Mouse (Mus musculus) erythroid progenitor cell, adult 5-6 weeks (primary cell): ENCODE data around the gene Pdzk1. TPM values are rescaled to one million over a fixed set of nuclear protein-coding genes. Genes with fewer than 3 reads are reported as not detected.

Source experiments
- ATAC-seq: replicated peaks from 2 replicates; pipeline ENCODE4 v1.8.0; 2016; ENCODE audit warnings: moderate number of reproducible peaks, mild to moderate bottlenecking, moderate TSS enrichment, inconsistent platforms; ENCODE audit not compliant: poor library complexity, low FRiP score, severe bottlenecking
- total RNA-seq, 2 experiments: library from RNA; stranded (forward) in 1 of 2; stranded (reverse) in 1 of 2; fragments of 150-400 nt in 1 of 2; fragments of 186-747, 209-891 nt in 1 of 2; gene quantifications; 2 replicates each; pipeline versions ENCODE4 v1.2.3 to v1.2.4; 2015 to 2017; ENCODE audit warnings: low replicate concordance in 2 of 2

Pdzk1 gene
- 1.8 and 4.6 TPM in 2 replicates for total RNA-seq (2015; ENCODE audit: low replicate concordance)
- 2.4 and 6.9 TPM in 2 replicates for total RNA-seq (2017; ENCODE audit: low replicate concordance)

DNA sequence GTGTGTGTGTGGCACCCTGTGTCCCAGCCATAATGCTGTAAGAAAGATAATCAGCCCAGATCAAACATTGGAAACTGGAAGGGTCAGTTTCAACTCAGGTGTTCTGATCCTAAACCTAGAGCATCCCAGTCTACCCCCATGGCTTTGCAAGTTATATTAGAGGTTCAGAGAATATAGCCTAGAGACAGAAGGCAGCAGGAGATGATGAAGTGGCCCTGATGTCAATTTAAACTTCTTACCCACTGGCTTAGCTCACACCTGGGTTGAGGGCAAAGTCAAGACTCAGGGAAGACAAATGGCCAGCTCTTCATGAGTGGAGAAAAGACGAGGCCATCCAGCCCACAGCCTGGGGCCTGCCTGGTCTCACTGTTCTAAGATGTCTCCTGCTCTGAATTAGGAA lies at the start of gene Pdzk1, which contains the start of gene Cd160:
Gene Pdzk1 (plus strand): TSS at position 301 of the 400 bp plus-strand sequence.
Gene Cd160 (minus strand): TSS at position 368 of the 400 bp plus-strand sequence.
- ATAC-seq, result no peak

DNA sequence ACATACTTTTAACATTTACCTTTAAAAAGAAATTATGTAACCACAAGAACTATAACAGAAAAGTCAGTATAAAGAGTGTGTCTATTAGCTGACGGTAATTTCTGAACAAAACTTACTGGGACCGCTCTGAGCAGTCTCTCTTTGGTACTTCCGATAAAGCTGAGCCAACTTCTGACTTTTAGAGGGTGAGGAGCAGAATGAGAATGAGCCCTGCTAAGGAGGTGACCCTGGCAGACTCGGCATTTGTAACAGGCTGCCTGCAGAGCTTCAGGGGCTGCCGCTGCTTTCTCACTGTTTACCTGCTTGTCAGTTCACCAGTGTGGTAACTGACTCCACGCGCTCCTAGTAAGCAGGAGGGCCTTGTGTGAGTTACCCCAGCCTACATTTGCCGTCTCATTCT lies 46.8 kb upstream of the Pdzk1 start:
- no peak for ATAC-seq

DNA sequence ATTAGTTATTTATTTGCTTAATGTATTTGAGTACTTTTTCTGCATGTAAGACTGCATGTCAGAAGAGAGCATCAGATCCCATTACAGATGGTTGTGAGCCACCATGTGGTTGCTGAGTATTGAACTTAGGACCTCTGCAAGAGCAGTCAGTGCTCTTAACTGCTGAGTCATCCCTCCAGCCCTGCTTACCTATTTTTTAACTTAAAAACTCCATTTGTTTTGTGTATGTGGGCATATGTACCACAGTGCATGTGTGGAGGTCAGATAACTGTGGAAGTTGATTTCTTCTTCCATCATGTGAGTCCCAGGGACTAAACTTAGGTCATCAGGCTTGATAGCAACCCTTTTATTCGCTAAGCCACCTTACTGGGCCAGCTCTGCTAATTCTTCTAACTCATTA lies 41.3 kb upstream of the Pdzk1 start:
- no peak for ATAC-seq

DNA sequence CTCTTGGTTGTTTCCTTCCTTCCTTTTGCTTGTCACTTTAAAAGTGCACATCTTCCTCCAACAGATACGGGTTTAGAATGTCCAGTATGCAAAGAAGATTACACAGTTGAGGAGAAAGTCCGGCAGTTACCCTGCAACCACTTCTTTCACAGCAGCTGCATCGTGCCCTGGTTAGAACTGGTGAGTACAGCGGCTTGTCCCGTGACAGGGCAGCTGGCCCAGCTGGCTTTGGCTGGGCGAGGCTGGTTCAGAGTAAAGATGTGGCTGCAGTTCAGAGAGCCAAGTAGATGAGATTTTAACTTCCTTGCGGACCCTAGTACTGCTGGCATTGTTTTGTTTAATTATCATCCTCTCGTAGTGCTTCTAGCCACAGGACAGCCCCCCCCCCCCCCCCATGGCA lies 40.6 kb upstream of the Pdzk1 start:
- ATAC-seq, result no peak

DNA sequence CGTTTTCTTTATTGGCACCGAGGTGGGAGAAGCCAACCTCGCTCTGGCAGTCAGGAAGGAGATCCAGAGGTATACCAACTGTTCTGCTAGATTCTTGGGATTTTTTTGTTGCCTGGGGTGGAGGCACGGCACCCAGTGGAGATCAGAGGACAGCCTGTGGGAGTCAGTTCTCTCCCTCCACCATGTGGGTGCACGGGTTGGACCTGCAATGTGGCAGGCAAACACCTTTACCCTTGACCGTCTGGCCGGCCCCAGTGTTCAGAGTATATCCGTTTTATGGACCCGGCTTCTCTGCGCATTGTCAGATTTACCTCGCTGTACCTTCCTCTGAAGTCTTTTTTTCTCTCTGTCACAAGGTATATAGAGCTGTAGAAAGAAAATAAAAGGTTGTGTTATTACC lies 28.8 kb upstream of the Pdzk1 start:
- no peak for ATAC-seq

DNA sequence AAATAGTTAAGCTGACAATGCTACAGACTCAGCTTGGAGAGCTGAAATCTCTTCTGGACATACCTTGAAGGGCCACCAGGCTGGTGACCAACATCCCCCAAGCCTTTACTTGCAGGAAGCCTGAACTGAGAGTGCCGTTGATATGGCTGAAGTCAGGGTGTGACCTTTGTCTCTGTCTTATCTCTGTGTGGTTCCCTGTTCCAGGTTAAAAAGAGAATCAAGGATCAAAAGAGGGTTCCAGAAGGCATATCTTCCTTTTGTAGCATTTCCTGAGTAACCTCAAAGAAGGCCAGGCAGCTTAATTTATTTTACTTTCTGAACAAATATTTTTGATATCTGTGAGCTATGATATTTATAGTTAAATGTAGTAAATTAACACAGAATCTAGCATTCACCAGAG lies 26.9 kb upstream of the Pdzk1 start:
- ATAC-seq, result no peak

DNA sequence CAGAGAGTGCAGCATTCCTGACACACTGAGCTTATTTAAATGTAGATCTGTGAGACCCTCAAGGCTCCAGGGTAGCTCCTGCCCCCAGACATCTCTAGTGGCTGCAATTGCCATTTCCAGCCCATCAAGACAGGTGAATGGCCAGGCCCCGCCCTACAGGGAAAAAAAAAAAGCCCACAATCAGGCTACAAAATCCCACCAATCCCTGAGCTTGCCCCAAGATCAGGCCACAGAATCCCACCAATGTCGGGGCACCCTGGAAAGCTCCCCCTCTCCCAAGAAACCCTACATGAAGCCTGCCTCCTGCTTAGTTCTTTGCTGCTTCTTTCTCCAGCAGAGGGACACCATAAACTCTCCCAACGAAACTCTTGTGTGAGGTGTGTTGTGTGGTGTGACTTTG lies 20.9 kb upstream of the Pdzk1 start:
- ATAC-seq, result no peak

DNA sequence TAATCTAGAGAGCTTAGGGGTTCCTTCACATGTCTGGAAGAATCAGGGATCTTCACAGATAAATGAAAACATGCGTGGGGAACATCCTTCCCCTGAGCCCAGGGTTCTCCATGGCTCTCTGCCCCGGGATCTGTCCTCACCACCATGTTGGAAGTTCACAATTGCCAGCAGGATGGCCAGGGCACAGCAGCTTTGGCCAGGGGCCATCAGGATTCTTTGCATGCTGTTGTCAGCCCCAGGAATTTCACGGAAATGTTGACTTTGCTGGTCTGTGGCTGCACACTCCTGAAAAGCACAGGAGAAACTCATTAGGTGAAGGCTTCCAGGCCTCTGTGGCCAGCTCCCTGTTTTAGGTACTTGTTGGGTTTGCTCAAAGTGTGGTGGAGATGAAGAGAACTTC lies 20.4 kb upstream of the Pdzk1 start:
- no peak for ATAC-seq

DNA sequence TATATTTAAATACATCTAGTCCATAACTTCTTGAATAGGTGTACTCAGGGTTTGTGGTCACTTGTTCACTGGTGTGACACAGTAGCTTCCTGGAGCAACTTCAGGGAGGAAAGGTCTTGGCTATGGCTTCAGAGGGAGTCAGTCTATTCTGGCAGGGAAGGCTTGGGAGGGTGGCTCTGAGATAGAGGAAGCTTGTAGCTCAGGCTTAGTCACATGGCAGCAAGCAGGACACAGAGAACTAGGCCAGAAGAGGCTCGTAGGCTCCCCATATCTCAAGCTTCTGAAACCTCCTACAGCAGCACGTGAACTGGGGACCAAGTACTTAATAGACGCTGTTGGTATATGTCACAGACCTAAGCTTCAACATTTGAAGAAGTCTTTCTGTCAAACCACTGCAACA lies 17.9 kb upstream of the Pdzk1 start:
- ATAC-seq, result no peak

DNA sequence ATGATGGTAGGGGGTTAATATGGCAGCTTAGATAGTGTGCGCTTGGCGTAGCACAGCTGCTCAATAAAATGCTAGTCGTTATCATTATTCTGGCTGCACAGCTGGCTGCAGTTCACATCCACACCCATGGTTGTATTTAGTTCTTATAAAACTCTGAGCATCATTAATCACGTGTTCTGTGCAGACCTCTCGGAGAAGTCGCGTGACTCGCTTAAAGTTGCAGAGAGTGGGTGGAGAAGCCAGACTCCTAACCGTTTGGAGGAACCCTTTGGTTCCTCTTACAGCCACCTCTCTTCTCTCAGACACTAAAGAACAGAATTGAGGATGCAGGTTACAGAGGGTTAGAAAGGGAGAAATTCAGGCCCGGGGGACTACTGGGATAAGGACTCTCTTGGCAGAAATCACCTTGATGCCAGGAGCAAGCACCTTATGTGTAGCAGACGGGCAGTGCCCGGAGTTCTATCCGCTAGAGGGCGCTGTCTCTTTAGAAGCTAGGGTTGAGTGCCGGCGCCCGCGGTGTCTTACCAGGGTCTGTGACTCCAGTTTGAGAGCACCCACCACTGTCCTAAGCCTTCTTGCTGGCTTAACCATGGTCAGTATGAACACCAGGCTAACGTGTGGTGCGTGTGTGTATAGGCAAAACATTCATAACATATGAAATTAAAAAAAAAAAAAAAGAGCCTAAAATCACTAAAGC lies 16.5 kb upstream of the Pdzk1 start:
- ATAC-seq, result peak; percentile 52; the same call in 1 of the 2 replicates

DNA sequence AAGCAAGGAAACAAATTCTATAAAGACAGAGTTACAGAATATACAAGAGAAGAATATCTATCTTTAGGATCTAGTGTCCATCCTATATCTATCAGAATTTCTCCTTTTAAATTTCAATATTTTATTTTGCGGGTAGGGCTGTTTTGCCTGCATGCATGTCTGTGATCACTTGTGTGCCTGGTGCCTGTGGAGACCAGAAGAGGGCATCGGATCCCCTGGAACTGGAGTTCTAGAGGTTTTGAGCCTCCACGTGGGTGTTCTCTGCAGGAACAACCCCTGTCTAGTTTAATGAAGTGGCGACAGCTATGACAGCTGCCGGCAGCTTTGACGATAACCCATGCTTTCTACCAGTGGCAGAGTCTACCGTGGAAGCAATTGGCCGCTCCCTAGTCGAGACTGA lies 16.0 kb upstream of the Pdzk1 start:
- ATAC-seq, result no peak

DNA sequence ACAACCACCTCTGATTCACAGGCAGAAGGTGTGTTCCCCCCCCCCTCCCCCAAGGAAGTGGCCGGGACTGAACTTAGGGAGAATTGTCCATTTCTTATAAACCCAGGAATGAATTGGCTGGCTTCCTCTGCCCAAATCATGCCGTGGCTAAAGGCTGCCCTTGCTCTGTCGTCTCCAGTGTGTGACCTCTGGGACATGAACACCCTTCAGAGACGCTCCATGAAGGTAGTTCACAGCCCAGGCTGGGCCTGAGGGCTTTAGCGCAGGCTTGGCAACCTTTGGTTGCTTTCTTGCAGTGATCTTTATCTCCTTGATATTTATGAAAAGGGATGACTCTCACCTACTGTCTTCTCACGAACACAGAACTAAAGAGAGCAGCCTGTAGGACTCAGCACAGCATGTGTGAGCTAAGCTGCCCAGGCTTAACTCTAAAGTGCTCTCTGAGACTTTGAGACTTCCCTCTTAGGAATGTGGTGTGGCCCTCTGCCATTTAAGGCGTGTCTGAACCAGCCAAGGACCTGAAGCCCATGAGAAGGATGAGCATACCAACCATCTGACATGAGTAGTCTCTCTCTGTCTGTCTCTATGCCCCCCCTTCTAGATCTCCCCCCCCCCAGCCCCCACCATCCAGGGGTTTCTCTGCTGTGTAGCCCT lies 15.4 kb upstream of the Pdzk1 start:
- ATAC-seq, result no peak

DNA sequence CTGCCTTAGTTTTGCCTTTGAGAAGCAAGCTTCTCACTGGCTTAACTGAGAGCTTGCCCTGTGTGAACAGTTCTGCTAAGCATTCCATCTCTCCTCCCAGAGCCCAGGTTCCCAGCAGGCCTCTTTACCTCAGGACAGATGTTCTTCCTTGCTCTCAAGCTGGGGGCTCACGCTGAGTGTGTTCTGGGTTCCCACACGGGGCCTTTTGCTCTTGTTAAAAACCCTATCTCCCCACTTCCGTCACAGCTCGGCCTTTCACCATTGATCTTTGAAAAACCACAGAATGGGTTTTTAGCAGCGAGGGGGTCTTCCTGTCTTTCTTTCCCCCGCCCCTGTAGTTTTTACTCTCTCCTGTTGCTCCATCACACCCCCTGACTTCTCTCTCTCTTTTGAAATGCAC lies 14.7 kb upstream of the Pdzk1 start:
- no peak for ATAC-seq

DNA sequence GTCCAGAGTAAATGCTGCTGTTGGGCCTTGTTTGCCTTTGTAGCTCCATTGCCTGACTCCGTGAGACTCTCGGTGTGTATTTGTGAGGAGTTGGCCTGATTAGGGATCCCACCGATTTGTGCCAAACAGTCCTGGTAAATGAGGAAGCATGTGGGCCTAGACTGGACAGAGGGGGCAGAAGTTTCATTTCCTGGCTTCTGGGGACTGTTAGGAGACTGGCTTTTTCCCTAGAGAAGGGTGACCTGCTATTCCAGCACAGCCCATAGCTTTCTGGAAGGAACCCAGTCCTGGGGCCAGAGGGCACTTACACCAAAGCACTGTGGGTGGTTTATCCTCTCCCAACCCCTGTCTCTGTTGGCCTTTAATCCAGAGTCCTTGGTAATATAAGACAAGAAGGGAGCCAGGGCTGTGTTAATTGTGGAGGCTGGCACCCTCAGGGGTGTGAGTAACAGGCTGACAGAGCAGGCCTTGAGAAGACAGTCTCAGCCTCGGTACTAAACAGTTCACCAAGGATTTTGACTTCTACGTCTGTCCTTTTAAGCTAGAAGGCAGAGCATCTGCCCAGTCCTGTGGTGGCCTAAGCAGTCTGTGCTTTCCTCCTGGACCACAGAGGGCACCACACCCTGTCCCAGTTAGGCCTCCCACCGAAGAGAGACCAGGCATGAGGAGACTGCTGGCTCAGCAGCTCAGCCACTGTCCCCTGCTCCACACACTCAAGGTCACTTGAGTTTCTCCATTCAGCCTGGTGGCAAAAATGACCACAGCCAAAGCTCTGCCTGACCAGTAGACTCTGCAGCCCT lies 8.8 kb upstream of the Pdzk1 start:
- ATAC-seq, result no peak

DNA sequence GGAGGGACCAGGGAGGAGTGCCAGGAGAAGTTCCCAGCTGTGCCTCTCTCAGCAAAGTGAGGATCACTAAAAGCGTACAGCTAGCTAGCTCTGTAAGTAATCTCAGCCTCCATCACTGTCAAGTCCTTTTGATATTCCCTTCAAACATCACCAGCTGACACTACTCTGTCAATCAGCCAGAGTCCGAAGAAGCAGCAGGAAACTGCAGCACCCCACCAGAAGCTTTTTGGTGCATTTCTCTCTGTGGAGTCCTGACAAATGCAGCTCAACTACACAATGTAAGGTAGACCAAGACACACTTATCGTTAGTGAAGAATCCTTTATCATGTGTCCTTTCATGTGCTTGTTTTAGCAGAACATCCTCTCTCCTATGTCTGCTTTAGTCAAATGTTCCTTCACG lies 7.5 kb upstream of the Pdzk1 start:
- no peak for ATAC-seq

DNA sequence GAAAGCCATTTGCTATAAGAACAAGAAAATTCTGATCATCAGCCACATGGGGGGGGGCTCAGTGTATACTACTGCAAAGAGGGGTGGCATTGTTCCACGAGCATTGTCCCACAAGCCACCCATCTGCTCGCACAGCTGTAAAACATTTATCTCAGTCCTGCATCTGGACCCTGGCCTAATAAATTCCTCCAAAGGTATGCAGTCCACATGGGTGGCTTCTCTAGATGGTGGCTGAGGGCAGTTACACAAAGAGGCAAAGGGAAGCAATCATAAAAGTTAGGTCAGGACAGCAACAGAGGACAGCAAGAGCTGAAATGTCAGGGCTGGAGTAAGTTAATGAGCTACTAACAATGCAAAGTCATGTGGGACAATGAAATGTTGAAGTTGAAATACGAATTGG lies 5.4 kb upstream of the Pdzk1 start:
- no peak for ATAC-seq

DNA sequence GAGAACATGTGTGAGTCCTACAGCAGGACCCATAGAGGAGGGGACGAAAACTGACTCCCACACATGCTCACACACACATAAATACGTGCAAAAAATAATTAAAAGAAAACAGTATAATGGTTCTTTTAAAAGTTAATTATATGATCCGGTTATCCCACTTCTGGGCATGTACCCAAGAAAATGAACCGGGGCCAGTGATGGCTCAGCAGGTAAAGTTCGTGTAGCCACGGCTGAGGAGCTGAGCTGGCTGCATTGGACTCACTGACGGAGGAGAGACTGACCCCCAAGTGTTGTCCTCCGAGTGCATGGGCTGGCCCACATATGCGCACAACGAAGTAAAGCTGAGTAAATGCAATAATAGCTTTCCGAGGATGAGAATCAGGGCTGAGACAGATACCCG lies 4.5 kb upstream of the Pdzk1 start:
- ATAC-seq, result no peak

DNA sequence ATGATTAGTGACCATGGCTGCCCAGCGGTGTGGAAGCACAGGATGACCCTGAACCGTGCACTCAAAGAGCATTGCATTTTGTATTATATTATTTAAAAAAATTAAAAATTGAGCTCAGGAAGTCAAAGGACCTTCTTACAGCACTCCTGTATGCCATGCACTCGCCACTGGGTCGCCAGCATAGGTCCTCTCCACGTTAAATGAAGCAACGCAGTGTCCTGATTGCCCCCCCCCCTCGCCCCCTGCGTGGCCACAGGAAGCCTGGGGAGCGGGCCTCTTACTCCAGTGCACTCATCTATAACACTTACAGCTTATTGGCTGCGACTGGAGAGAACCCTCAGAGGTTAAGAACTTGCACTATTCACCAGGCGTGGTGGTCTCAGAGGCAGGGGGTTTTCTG lies 3.8 kb upstream of the Pdzk1 start:
- no peak for ATAC-seq

DNA sequence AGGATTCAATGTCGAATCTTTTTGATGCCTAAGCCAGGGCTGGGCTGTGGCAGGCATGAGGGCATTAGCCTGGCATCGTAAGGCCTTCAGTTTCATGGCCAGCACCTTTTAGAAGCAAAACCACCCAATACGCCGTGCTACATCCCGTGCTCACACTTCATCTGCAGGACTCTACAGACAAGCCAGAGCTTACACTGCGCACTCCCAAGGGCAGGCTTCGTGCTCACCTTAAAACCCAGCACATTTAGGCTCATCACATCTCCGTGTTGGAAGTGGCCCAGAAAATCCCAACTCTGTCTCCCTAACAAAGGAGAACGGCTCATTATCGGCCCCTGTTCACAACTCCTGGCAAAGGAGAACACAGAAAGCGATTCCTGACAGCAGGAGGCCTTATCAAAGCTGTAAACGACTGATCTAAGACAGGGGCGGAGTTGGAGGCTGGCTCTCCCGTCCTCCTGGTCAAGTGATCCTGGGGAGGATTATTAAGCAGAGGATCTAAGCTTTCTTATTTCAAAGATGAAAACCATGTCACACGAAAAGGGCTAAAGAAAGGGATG lies 698 bp upstream of the Pdzk1 start:
- ATAC-seq, result no peak

DNA sequence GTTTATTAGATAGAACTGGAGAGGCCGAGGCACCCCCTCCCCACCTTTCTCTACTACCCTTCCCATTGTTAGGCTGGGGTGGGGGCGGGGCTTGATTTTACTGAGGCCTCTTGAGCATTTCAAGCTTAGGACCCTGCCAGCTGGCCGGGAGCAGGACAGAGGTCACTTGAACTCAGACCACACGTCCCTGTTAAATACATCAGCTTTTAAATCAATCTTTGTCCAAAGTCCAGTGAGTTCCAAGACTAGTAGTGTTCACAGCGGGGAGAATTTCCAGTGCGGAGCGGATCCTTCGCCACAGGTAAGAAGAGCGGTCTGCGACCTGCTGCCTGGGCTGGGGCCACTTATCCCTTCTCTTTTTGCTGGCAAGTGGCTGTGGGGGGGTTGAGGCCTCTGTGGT lies 772 bp downstream of the Pdzk1 start:
- ATAC-seq, result no peak

DNA sequence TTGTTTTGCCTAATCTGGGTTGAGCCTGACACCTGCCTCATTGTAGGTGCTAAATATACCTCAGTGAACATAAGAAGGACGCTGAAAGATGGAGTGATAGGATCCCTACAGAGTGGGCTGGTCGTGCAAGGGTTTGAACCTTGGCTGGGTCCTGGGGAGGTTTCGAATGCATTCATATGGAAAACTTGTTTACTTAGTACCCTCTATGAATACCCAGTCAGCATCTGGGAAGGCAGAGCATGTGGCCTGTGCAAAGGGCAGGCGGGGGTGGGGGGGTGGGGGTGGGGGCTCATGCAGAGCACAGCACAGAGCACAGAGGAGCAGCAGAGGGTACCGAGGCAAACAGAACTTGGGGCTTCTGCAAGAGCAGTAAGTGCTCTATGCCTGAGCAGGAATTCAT lies 3.8 kb downstream of the Pdzk1 start:
- ATAC-seq, result no peak
